Mouse (Mus musculus): ENCODE measurements around the gene Prdx6. TPM values are rescaled to one million over a fixed set of nuclear protein-coding genes. Genes with fewer than 3 reads are reported as not detected.

Prdx6 gene
- polyA plus RNA-seq, 1 experiment from 2014 or later = 587 TPM

- WGBS = 72% methylated on average over 9 of the region's 9 CpGs
- no peaks in the 10 kb centered on the region for H3K27me3 ChIP-seq (ENCODE audit: insufficient read depth, poor library complexity, severe bottlenecking)
- no peaks in the 10 kb centered on the region for H3K36me3 ChIP-seq
- no peak for DNase-seq (ENCODE audit: low spot score)
- no peaks in the 10 kb centered on the region; the same call in 1 of the 2 replicates for H3K9me3 ChIP-seq
- no peaks in the 10 kb centered on the region for H3K4me1 ChIP-seq
- no peak overlapping the region for H3K4me3 ChIP-seq
- H3K27ac ChIP-seq = no peak overlapping the region
Observed at GRCm38 (mm10) chr1:161190253-161190910, 60.6 kb downstream of the Prdx6 start.

Other genes starting within 250 kb of the Prdx6 start
- 6.9 and 8.7 TPM in 2 replicates for gene Zbtb37, start 216.4 kb downstream of the Prdx6 start, polyA plus RNA-seq (2016; fragmentation: Nextera tagmentation; extraction: Ambion mirVana)
- 47.8 and 57.3 TPM in 2 replicates for gene Dars2, start 180.6 kb downstream of the Prdx6 start, polyA plus RNA-seq (2016; fragmentation: Nextera tagmentation; extraction: Ambion mirVana)
- 21.6 and 25.5 TPM in 2 replicates for gene Cenpl, start 180.5 kb downstream of the Prdx6 start, polyA plus RNA-seq (2016; fragmentation: Nextera tagmentation; extraction: Ambion mirVana)
- gene Klhl20, start 119.7 kb downstream of the Prdx6 start, polyA plus RNA-seq (2016; fragmentation: Nextera tagmentation; extraction: Ambion mirVana) = 13.6 and 15.3 TPM in 2 replicates
- gene Ankrd45, start 108.5 kb downstream of the Prdx6 start, polyA plus RNA-seq (2016; fragmentation: Nextera tagmentation; extraction: Ambion mirVana) = 2.0 and 2.8 TPM in 2 replicates
- 0.15 TPM in 1 of 2 replicates, not detected in the other for gene Tex50, start 91.9 kb downstream of the Prdx6 start, polyA plus RNA-seq (2016; fragmentation: Nextera tagmentation; extraction: Ambion mirVana)
- gene Tnfsf4, start 144.2 kb upstream of the Prdx6 start, polyA plus RNA-seq (2016; fragmentation: Nextera tagmentation; extraction: Ambion mirVana) = not detected in 2 replicates
- gene Tnfsf18, start 243.4 kb upstream of the Prdx6 start, polyA plus RNA-seq (2016; fragmentation: Nextera tagmentation; extraction: Ambion mirVana) = 0.11 TPM in 1 of 2 replicates, not detected in the other